Mouse (Mus musculus) heart, postnatal 25 days (tissue): ENCODE data around the gene Chac1. TPM values are rescaled to one million over a fixed set of nuclear protein-coding genes. Genes with fewer than 3 reads are reported as not detected.

Experiments used
- DNase-seq: peaks from one replicate; pipeline ENCODE4 v3.0.0; 2022; ENCODE audit warnings: low spot score
- intact Hi-C: fragments of 180-260 bp; cut with DNase I; formaldehyde crosslinking; loops from one replicate; pipeline ENCODE4 v1.15.1; 2025
- total RNA-seq, 2 experiments: library from RNA; stranded (reverse); gene quantifications; 2 replicates each; pipeline ENCODE4 v1.2.3; 2021

Chac1 gene
- total RNA-seq, 2 experiments from 2014 or later = 7.2 to 9.3 TPM

GRCm38 (mm10) chr2:119358249-119358648, 7.2 kb downstream of the Chac1 start:
- DNase-seq = no peak
- intact Hi-C loops = no loop called here

GRCm38 (mm10) chr2:119359721-119360291, 8.8 kb downstream of the Chac1 start:
- no peak for DNase-seq
- intact Hi-C loops = no loop called here

GRCm38 (mm10) chr2:119364969-119365368, 13.9 kb downstream of the Chac1 start:
- DNase-seq = no peak
- intact Hi-C loops = no loop called here

GRCm38 (mm10) chr2:119367346-119367745, 16.3 kb downstream of the Chac1 start:
- DNase-seq = no peak

GRCm38 (mm10) chr2:119370116-119370515, 19.1 kb downstream of the Chac1 start:
- intact Hi-C loops = no loop called here
- DNase-seq = no peak

More at GRCm38 (mm10) chr2:119367346-119367745, 16.3 kb downstream of the Chac1 start:
- intact Hi-C loops = no loop called here

GRCm38 (mm10) chr2:119377286-119377685, 26.3 kb downstream of the Chac1 start:
- intact Hi-C loops = no loop called here
- DNase-seq = no peak

- intact Hi-C loops = no loop called here
- DNase-seq = no peak
These were observed 26.8 kb downstream of the Chac1 start for GRCm38 (mm10) chr2:119377826-119378225.

- intact Hi-C loops = no loop called here
- DNase-seq = no peak
These were observed 28.4 kb downstream of the Chac1 start for GRCm38 (mm10) chr2:119379455-119379854.

GRCm38 (mm10) chr2:119388266-119388665, 37.2 kb downstream of the Chac1 start:
- intact Hi-C loops = no loop called here
- DNase-seq = no peak

- DNase-seq = no peak
- intact Hi-C loops = no loop called here
These were observed 39.0 kb downstream of the Chac1 start for GRCm38 (mm10) chr2:119389992-119390391.

GRCm38 (mm10) chr2:119398252-119398651, 47.2 kb downstream of the Chac1 start:
- intact Hi-C loops = no loop called here
- DNase-seq = no peak

GRCm38 (mm10) chr2:119398665-119399064, 47.6 kb downstream of the Chac1 start:
- DNase-seq = no peak
- intact Hi-C loops = no loop called here

GRCm38 (mm10) chr2:119399313-119399712, 48.3 kb downstream of the Chac1 start:
- intact Hi-C loops = no loop called here

More at GRCm38 (mm10) chr2:119399313-119399712, 48.3 kb downstream of the Chac1 start:
- no peak for DNase-seq

Other genes starting within 250 kb of the Chac1 start
- 1 to 10 TPM; 1.0 to 1.3 TPM for gene Rad51, start 238.4 kb upstream of the Chac1 start, total RNA-seq
- 10 to 100 TPM; 18.7 to 20.2 TPM for gene Rmdn3, start 194.2 kb upstream of the Chac1 start, total RNA-seq
- gene Gchfr, start 183.5 kb upstream of the Chac1 start, total RNA-seq = 1 to 10 TPM; 4.4 to 6.0 TPM
- gene Gm14137, start 176.7 kb upstream of the Chac1 start, total RNA-seq = under 1 TPM in 1 of 2 experiments, not detected in 1; 0.08 TPM
- gene Zfyve19, start 142.6 kb upstream of the Chac1 start, total RNA-seq = 10 to 100 TPM; 11.8 to 13.8 TPM
- 1 to 10 TPM; 8.2 to 8.3 TPM for gene Dnajc17, start 142.4 kb upstream of the Chac1 start, total RNA-seq
- not detected for gene Ppp1r14d, start 121.3 kb upstream of the Chac1 start, total RNA-seq
- not detected for gene Spint1, start 113.9 kb upstream of the Chac1 start, total RNA-seq
- gene Rhov, start 80.0 kb upstream of the Chac1 start, total RNA-seq = not detected
- gene Vps18, start 62.5 kb upstream of the Chac1 start, total RNA-seq = 10 to 100 TPM; 11.9 to 13.0 TPM
- gene Dll4, start 25.4 kb upstream of the Chac1 start, total RNA-seq = 10 to 100 TPM; 16.7 to 22.5 TPM
- 10 to 100 TPM in 1 of 2 experiments, 1 to 10 TPM in 1; 10.0 to 11.6 TPM for gene Ino80, start 126.5 kb downstream of the Chac1 start, total RNA-seq
- gene Exd1, start 196.4 kb downstream of the Chac1 start, total RNA-seq = under 1 TPM; 0.17 to 0.18 TPM
- gene Chp1, start 196.5 kb downstream of the Chac1 start, total RNA-seq = 10 to 100 TPM; 88.0 to 92.5 TPM